Comparison of ENCODE assay signal across 7 mouse cellular contexts in genomic region chr3:97682159-97682502, GRCm38 (mm10). TPM values are rescaled to one million over a fixed set of nuclear protein-coding genes. Genes with fewer than 3 reads are reported as not detected.
DNase-seq lines count a peak whose midpoint lies in the region; ATAC-seq lines count a peak whose summit lies in the region.

No protein-coding gene starts in this region.

- no peak for ATAC-seq in lung, embryonic 15.5 days (ENCODE audit: borderline replicate concordance, extremely low read depth, low FRiP score, low TSS enrichment)
- no peak for ATAC-seq in forebrain, embryonic 11.5 days (replicated peaks; ENCODE audit: low FRiP score)
- no peak for ATAC-seq in neural tube, embryonic 14.5 days (ENCODE audit: low read depth)

- peak overlapping the region; percentile 88 for H3K4me2 ChIP-seq in lung, embryonic 15.5 days
- H3K4me2 ChIP-seq in forebrain, embryonic 11.5 days (ENCODE audit: low read depth, low read length, severe bottlenecking): peak overlapping the region; percentile 53
- H3K4me2 ChIP-seq in neural tube, embryonic 14.5 days (ENCODE audit: low read depth, low read length): peak overlapping the region; percentile 43

- intact Hi-C loops in gastrocnemius, postnatal 36 days (cut with DNase I): loop anchor here (5.0 kb wide), 1 partner anchor 195 kb away; no protein-coding TSS in a partner anchor

- H3K4me1 ChIP-seq in lung, embryonic 15.5 days: peaks cover 32% of the 10 kb centered on the region
- peaks cover 7% of the 10 kb centered on the region; the same call in 1 of the 2 replicates for H3K4me1 ChIP-seq in forebrain, embryonic 11.5 days (replicated peaks; ENCODE audit: control insufficient read depth, insufficient read depth, low read length)
- peaks cover 28% of the 10 kb centered on the region for H3K4me1 ChIP-seq in limb, embryonic 10.5 days
- peaks cover 3% of the 10 kb centered on the region; the same call in 1 of the 2 replicates for H3K4me1 ChIP-seq in neural tube, embryonic 14.5 days (ENCODE audit: control insufficient read depth, insufficient read depth, low read length)

- 3% methylated on average over 11 of the region's 11 CpGs for whole genome bisulfite sequencing in lung, embryonic 15.5 days
- WGBS in forebrain, embryonic 11.5 days: 1% methylated on average over 11 of the region's 11 CpGs
- 1% methylated on average over 11 of the region's 11 CpGs for WGBS in limb, embryonic 10.5 days
- WGBS in neural tube, embryonic 14.5 days: 2% methylated on average over 11 of the region's 11 CpGs

- peak overlapping the region; percentile 41 for H3K4me3 ChIP-seq in lung, embryonic 15.5 days
- peak overlapping the region; percentile 25 for H3K4me3 ChIP-seq in forebrain, embryonic 11.5 days (ENCODE audit: low read depth, low read length)
- peak overlapping the region; percentile 49 for H3K4me3 ChIP-seq in limb, embryonic 10.5 days
- peak overlapping the region; percentile 22; the same call in 1 of the 2 replicates for H3K4me3 ChIP-seq in neural tube, embryonic 14.5 days (ENCODE audit: low read depth, low read length)

- no peaks in the 10 kb centered on the region for H3K27me3 ChIP-seq in lung, embryonic 15.5 days
- peaks cover 12% of the 10 kb centered on the region for H3K27me3 ChIP-seq in forebrain, embryonic 11.5 days (ENCODE audit: control insufficient read depth, insufficient read depth, low read length)
- peaks cover 63% of the 10 kb centered on the region for H3K27me3 ChIP-seq in limb, embryonic 10.5 days (ENCODE audit: low read depth, poor library complexity, severe bottlenecking)
- H3K27me3 ChIP-seq in neural tube, embryonic 14.5 days (ENCODE audit: control insufficient read depth, insufficient read depth, low read length): no peaks in the 10 kb centered on the region

- H3K9ac ChIP-seq in lung, embryonic 15.5 days: no peak overlapping the region
- H3K9ac ChIP-seq in forebrain, embryonic 11.5 days (ENCODE audit: low read length): no peak overlapping the region; the same call in 1 of the 2 replicates
- H3K9ac ChIP-seq in neural tube, embryonic 14.5 days (replicated peaks; ENCODE audit: low read depth, low read length): no peak overlapping the region

- no peaks in the 10 kb centered on the region for H3K9me3 ChIP-seq in lung, embryonic 15.5 days
- no peaks in the 10 kb centered on the region for H3K9me3 ChIP-seq in forebrain, embryonic 11.5 days (ENCODE audit: control insufficient read depth, low read length)
- no peaks in the 10 kb centered on the region for H3K9me3 ChIP-seq in limb, embryonic 10.5 days (replicated peaks)
- H3K9me3 ChIP-seq in neural tube, embryonic 14.5 days (ENCODE audit: control insufficient read depth, low read length): no peaks in the 10 kb centered on the region

- no peaks in the 10 kb centered on the region for H3K36me3 ChIP-seq in lung, embryonic 15.5 days
- no peaks in the 10 kb centered on the region for H3K36me3 ChIP-seq in forebrain, embryonic 11.5 days (ENCODE audit: control insufficient read depth, insufficient read depth, low read length)
- H3K36me3 ChIP-seq in limb, embryonic 10.5 days: no peaks in the 10 kb centered on the region
- H3K36me3 ChIP-seq in neural tube, embryonic 14.5 days (ENCODE audit: control insufficient read depth, insufficient read depth, low read length): no peaks in the 10 kb centered on the region

- H3K27ac ChIP-seq in lung, embryonic 15.5 days: no peak overlapping the region
- H3K27ac ChIP-seq in forebrain, embryonic 11.5 days (ENCODE audit: low read depth, low read length): no peak overlapping the region
- peak overlapping the region; percentile 8; the same call in 1 of the 2 replicates for H3K27ac ChIP-seq in limb, embryonic 10.5 days
- no peak overlapping the region for H3K27ac ChIP-seq in neural tube, embryonic 14.5 days (ENCODE audit: low read depth, low read length)

- no peak for DNase-seq in lung, adult 18-20 months
- DNase-seq in forebrain, embryonic 11.5 days (ENCODE audit: low spot score): no peak
- DNase-seq in limb, embryonic 10.5 days (ENCODE audit: low spot score): peak; percentile 40
- DNase-seq in gastrocnemius, postnatal 36 days: no peak
- no peak for DNase-seq in kidney, adult 9 months

RNA-seq across cellular contexts. Expression of gene Gm17651, which starts 7.6 kb away (rescaled TPM):
- not detected in 2 replicates for polyA plus RNA-seq in lung, embryonic 15.5 days (2015; fragmentation: Nextera tagmentation; extraction: Ambion mirVana)
- not detected in 2 replicates for polyA plus RNA-seq in forebrain, embryonic 11.5 days (2014; fragmentation: Nextera tagmentation; extraction: Ambion mirVana)
- polyA plus RNA-seq in limb, embryonic 10.5 days (2016; fragmentation: Nextera tagmentation; extraction: Ambion mirVana): not detected in 2 replicates
- polyA plus RNA-seq in neural tube, embryonic 14.5 days (2014; fragmentation: Nextera tagmentation; extraction: Ambion mirVana): not detected in 2 replicates
- not detected for total RNA-seq in gastrocnemius, postnatal 36 days (2021)

RNA-seq across cellular contexts. Expression of gene Prkab2, which starts 24.1 kb away (rescaled TPM):
- 4.9 and 5.1 TPM in 2 replicates for polyA plus RNA-seq in lung, embryonic 15.5 days (2015; fragmentation: Nextera tagmentation; extraction: Ambion mirVana)
- polyA plus RNA-seq in forebrain, embryonic 11.5 days (2014; fragmentation: Nextera tagmentation; extraction: Ambion mirVana): 6.8 and 7.6 TPM in 2 replicates
- 4.3 and 5.8 TPM in 2 replicates for polyA plus RNA-seq in limb, embryonic 10.5 days (2016; fragmentation: Nextera tagmentation; extraction: Ambion mirVana)
- 11.8 and 14.0 TPM in 2 replicates for polyA plus RNA-seq in neural tube, embryonic 14.5 days (2014; fragmentation: Nextera tagmentation; extraction: Ambion mirVana)
- total RNA-seq in gastrocnemius, postnatal 36 days (2021): 100 to 1,000 TPM; 178 to 198 TPM

RNA-seq across cellular contexts. Expression of gene Fmo5, which starts 53.5 kb away (rescaled TPM):
- 3.0 and 3.2 TPM in 2 replicates for polyA plus RNA-seq in lung, embryonic 15.5 days (2015; fragmentation: Nextera tagmentation; extraction: Ambion mirVana)
- 0.65 and 0.69 TPM in 2 replicates for polyA plus RNA-seq in forebrain, embryonic 11.5 days (2014; fragmentation: Nextera tagmentation; extraction: Ambion mirVana)
- 0.30 and 0.73 TPM in 2 replicates for polyA plus RNA-seq in limb, embryonic 10.5 days (2016; fragmentation: Nextera tagmentation; extraction: Ambion mirVana)
- polyA plus RNA-seq in neural tube, embryonic 14.5 days (2014; fragmentation: Nextera tagmentation; extraction: Ambion mirVana): 0.32 and 0.46 TPM in 2 replicates
- total RNA-seq in gastrocnemius, postnatal 36 days (2021): 1 to 10 TPM; 5.2 to 5.8 TPM
